Mouse (Mus musculus): ENCODE results near the gene Nwd1. TPM values are rescaled to one million over a fixed set of nuclear protein-coding genes. Genes with fewer than 3 reads are reported as not detected.

Nwd1 gene
- polyA plus RNA-seq, 1 experiment = 0.11 TPM

DNA sequence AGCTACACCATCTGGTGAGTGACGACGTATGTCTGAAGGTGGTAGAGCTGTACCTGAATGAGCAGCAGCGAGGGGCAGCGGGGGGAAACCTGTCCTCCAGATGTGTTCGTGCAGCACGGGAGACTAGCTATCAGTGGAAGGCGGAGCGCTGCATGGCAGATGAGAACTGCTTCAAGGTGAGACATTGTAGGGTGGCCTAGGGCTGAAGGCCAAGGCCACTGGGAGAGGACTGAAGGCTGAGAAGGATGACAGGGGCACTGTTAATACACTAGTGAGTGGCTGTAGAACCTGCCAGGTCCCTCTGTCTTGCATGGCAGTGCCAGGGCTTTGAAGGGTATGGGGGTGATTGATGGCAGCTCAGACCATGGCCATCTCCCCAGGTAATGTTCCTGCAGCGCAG is 106.7 kb downstream of the Nwd1 start:
- TF ChIP-seq CTCF (IDR thresholded peaks at IDR 0.05; ENCODE audit: extremely low read depth, insufficient read depth, insufficient read length, insufficient replicate concordance) (no peak), POLR2A (IDR thresholded peaks at IDR 0.05; ENCODE audit: low read depth, low read length) (no peak)
- WGBS = 95% methylated on average over 9 of the region's 9 CpGs
- no peak for DNase-seq (ENCODE audit: low read depth in 1 of 2, low spot score in 2 of 2)
- no peaks in the 10 kb centered on the region for H3K4me1 ChIP-seq (ENCODE audit: control insufficient read depth, insufficient read depth, insufficient read length)
- no peaks in the 10 kb centered on the region for H3K27me3 ChIP-seq (ENCODE audit: control insufficient read depth, insufficient read depth, low read length)
- no peak overlapping the region for H3K4me3 ChIP-seq (ENCODE audit: extremely low read depth, insufficient read depth, insufficient read length)
- no peak overlapping the region for H3K27ac ChIP-seq (ENCODE audit: insufficient read depth, low read length)
- H3K36me3 ChIP-seq (ENCODE audit: control insufficient read depth, insufficient read depth, low read length) = peaks cover 53% of the 10 kb centered on the region

DNA sequence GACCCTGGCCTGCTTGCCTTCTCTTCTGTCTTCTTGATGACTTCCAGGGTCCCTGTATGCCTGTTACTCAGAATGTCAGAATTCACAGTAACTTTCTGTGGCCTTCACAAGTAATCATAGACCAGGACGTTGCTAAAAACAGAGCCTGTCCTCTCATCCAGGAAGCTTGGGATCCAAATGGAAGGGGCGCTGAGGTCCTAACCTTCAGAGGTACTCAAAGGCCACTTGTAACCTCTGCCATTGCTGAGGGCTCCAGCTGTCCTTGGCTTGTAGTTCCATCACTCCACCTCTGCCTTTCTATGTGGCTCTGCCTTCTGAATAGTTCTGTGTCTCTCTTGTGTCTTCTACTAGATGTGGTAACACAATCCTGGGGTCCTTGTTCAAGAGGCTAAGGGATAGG is 107.3 kb downstream of the Nwd1 start:
- Histone ChIP-seq H3K36me3 (ENCODE audit: control insufficient read depth, insufficient read depth, low read length) (peaks cover 49% of the 10 kb centered on the region), H3K27me3 (ENCODE audit: control insufficient read depth, insufficient read depth, low read length) (no peaks in the 10 kb centered on the region), H3K27ac (ENCODE audit: insufficient read depth, low read length) (no peak overlapping the region), H3K4me3 (ENCODE audit: extremely low read depth, insufficient read depth, insufficient read length) (no peak overlapping the region), H3K4me1 (ENCODE audit: control insufficient read depth, insufficient read depth, insufficient read length) (no peaks in the 10 kb centered on the region)
- no peak for TF ChIP-seq CTCF (IDR thresholded peaks at IDR 0.05; ENCODE audit: extremely low read depth, insufficient read depth, insufficient read length, insufficient replicate concordance)
- no peak for TF ChIP-seq POLR2A (IDR thresholded peaks at IDR 0.05; ENCODE audit: low read depth, low read length)
- DNase-seq (ENCODE audit: low read depth in 1 of 2, low spot score in 2 of 2) = no peak
- 92% methylated on average over 2 of the region's 2 CpGs for WGBS

DNA sequence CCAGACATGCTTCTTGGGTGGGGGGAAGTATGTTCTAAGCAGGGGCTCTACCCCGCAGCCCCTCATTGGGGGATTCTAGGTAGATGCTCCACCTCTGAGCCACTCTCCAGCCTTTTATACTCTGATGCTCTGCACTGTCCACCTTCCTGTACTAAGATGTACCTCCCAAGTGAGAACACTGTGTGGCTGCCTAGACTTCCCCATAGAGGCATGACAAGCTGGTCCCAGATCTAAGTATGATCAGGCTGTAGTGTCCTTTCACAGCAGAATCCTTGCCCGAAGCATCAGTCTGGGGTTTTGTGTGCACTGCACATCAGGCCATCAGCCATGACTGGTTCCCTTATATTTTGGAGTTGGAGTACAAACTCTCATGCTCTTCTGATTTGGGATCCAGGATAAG is 109.5 kb downstream of the Nwd1 start:
- DNase-seq (ENCODE audit: low read depth in 1 of 2, low spot score in 2 of 2) = no peak
- H3K4me1 ChIP-seq (ENCODE audit: control insufficient read depth, insufficient read depth, insufficient read length) = no peaks in the 10 kb centered on the region
- H3K27me3 ChIP-seq (ENCODE audit: control insufficient read depth, insufficient read depth, low read length) = no peaks in the 10 kb centered on the region
- no peak for TF ChIP-seq POLR2A (IDR thresholded peaks at IDR 0.05; ENCODE audit: low read depth, low read length)
- TF ChIP-seq CTCF (IDR thresholded peaks at IDR 0.05; ENCODE audit: extremely low read depth, insufficient read depth, insufficient read length, insufficient replicate concordance) = no peak
- H3K27ac ChIP-seq (ENCODE audit: insufficient read depth, low read length) = no peak overlapping the region
- 97% methylated on average over 2 of the region's 2 CpGs for WGBS
- H3K36me3 ChIP-seq (ENCODE audit: control insufficient read depth, insufficient read depth, low read length) = peaks cover 28% of the 10 kb centered on the region
- no peak overlapping the region for H3K4me3 ChIP-seq (ENCODE audit: extremely low read depth, insufficient read depth, insufficient read length)

DNA sequence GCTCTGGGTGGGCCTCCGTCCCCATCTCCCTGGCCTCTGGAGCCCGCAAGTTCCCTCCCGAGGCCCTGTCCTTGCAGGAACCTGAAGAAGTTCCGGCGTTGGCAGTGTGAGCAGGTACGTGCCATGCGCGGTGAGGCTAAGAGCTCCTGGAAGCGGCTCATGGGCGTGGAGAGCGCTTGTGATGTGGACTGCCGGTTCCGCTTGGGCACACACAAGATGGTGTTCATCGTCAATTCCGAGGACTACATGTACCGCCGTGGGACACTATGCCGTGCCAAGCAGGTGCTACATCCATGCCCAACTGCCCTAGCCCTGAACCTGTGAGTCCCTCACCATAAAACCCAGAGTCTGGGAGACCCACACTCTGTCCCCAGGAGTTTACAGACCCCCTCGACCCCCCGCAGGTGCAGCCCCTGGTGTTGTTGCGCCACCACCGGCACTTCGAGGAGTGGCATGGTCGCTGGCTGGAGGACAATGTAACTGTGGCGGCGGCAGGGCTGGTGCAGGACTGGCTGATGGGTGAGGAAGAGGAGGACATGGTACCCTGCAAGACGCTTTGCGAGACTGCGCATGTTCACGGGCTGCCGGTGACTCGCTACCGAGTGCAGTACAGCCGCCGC is 110.4 kb downstream of the Nwd1 start:
- WGBS = 96% methylated on average over 35 of the region's 35 CpGs
- Histone ChIP-seq H3K4me1 (ENCODE audit: control insufficient read depth, insufficient read depth, insufficient read length) (peaks cover 4% of the 10 kb centered on the region; the same call in 1 of the 2 replicates), H3K4me3 (ENCODE audit: extremely low read depth, insufficient read depth, insufficient read length) (no peak overlapping the region), H3K27me3 (ENCODE audit: control insufficient read depth, insufficient read depth, low read length) (no peaks in the 10 kb centered on the region), H3K36me3 (ENCODE audit: control insufficient read depth, insufficient read depth, low read length) (peaks cover 26% of the 10 kb centered on the region), H3K27ac (ENCODE audit: insufficient read depth, low read length) (0 out of 2 replicates have a peak overlapping the region, but pooled peaks have one; percentile 29)
- TF ChIP-seq POLR2A (IDR thresholded peaks at IDR 0.05; ENCODE audit: low read depth, low read length) (no peak), CTCF (IDR thresholded peaks at IDR 0.05; ENCODE audit: extremely low read depth, insufficient read depth, insufficient read length, insufficient replicate concordance) (no peak)
- DNase-seq (ENCODE audit: low read depth in 1 of 2, low spot score in 2 of 2) = no peak

DNA sequence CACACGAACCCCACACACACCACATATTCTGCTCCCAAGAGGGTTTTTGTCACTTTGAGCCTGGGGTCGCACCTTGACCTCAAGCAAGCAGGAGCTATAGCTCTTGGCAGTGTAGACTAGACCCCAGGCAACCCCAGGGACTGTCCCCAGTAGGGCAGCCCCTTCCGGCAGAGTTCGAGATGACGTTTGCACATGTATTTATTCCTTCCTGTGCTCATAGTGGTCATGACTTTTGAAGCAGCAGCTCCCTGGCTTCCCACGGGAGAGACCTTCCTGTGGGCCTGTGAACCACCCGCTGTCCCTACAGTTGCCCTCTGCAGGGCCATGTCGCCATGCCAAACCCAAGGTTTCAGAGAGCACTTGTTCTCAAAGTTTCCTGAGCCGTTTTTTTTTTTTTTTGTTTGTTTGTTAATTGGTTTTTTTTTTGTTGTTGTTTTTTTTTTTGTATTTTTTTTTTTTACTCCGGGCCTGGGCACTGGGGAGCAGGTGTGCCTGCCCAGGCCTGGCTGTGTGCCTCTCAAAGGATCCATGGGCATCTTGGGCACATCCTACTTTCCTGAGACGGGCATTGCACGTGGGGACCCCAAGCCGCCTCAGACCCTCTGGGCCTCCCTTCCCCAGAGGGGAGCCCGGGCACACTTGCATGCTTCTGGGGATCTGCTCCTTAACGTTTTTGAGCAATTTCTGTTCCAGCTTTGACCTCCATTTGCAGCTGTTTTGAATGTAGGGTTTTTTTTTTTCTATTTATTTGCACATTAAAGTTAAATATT is 111.1 kb downstream of the Nwd1 start:
- Histone ChIP-seq H3K4me3 (ENCODE audit: extremely low read depth, insufficient read depth, insufficient read length) (no peak overlapping the region), H3K36me3 (ENCODE audit: control insufficient read depth, insufficient read depth, low read length) (peaks cover 24% of the 10 kb centered on the region), H3K27ac (ENCODE audit: insufficient read depth, low read length) (peak overlapping the region; percentile 63; the same call in 1 of the 2 replicates), H3K4me1 (ENCODE audit: control insufficient read depth, insufficient read depth, insufficient read length) (peaks cover 7% of the 10 kb centered on the region; the same call in 1 of the 2 replicates), H3K27me3 (ENCODE audit: control insufficient read depth, insufficient read depth, low read length) (no peaks in the 10 kb centered on the region)
- no peak for TF ChIP-seq POLR2A (IDR thresholded peaks at IDR 0.05; ENCODE audit: low read depth, low read length)
- no peak for TF ChIP-seq CTCF (IDR thresholded peaks at IDR 0.05; ENCODE audit: extremely low read depth, insufficient read depth, insufficient read length, insufficient replicate concordance)
- no peak for DNase-seq (ENCODE audit: low read depth in 1 of 2, low spot score in 2 of 2)
- 83% methylated on average over 15 of the region's 15 CpGs for WGBS

DNA sequence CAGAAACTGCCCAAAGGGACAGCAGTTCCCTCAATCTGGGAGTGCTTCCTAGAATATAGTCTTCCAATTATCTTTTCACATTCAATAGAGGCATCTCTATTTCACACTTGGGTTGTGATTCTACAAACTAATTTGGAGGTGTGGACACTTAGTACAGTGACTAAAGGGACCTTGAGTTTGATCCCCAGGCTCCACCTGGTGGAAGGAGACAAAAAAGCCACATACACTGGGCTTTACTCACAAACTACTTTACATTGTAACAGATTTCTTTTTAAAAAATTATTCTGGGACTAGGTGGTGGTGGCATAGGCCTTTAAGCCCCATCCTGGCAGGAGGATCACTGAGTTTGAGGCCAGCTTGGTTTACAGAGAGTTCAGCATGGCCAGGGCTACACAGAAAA is 111.8 kb downstream of the Nwd1 start:
- DNase-seq (ENCODE audit: low read depth in 1 of 2, low spot score in 2 of 2) = no peak
- peaks cover 7% of the 10 kb centered on the region; the same call in 1 of the 2 replicates for H3K4me1 ChIP-seq (ENCODE audit: control insufficient read depth, insufficient read depth, insufficient read length)
- H3K36me3 ChIP-seq (ENCODE audit: control insufficient read depth, insufficient read depth, low read length) = peaks cover 20% of the 10 kb centered on the region
- H3K27ac ChIP-seq (ENCODE audit: insufficient read depth, low read length) = no peak overlapping the region
- no peaks in the 10 kb centered on the region for H3K27me3 ChIP-seq (ENCODE audit: control insufficient read depth, insufficient read depth, low read length)
- no peak overlapping the region for H3K4me3 ChIP-seq (ENCODE audit: extremely low read depth, insufficient read depth, insufficient read length)
- TF ChIP-seq POLR2A (IDR thresholded peaks at IDR 0.05; ENCODE audit: low read depth, low read length) (no peak), CTCF (IDR thresholded peaks at IDR 0.05; ENCODE audit: extremely low read depth, insufficient read depth, insufficient read length, insufficient replicate concordance) (no peak)

DNA sequence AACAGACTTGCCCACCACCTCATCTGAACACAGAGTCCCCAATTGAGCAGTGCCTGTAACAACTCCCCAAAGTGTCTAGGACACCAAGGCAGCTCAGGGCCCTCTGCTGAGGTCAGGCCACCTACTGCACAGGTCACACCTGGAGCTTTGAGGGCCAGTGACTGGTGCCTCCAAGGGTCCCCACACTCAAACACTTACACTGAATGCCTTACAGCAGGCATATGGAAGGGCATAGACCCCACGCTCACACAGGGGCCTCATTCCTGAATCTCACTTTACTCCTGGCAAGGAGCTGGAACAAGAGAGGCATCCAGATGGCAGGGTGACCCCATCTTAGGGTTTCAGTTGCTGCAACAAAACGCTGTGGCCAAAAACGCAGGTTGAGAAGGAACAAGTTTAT is 113.7 kb downstream of the Nwd1 start:
- TF ChIP-seq CTCF (IDR thresholded peaks at IDR 0.05; ENCODE audit: extremely low read depth, insufficient read depth, insufficient read length, insufficient replicate concordance) (no peak), POLR2A (IDR thresholded peaks at IDR 0.05; ENCODE audit: low read depth, low read length) (no peak)
- 87% methylated on average over 3 of the region's 3 CpGs for WGBS
- Histone ChIP-seq H3K27me3 (ENCODE audit: control insufficient read depth, insufficient read depth, low read length) (no peaks in the 10 kb centered on the region), H3K36me3 (ENCODE audit: control insufficient read depth, insufficient read depth, low read length) (peaks cover 13% of the 10 kb centered on the region), H3K4me1 (ENCODE audit: control insufficient read depth, insufficient read depth, insufficient read length) (peaks cover 7% of the 10 kb centered on the region; the same call in 1 of the 2 replicates), H3K4me3 (ENCODE audit: extremely low read depth, insufficient read depth, insufficient read length) (no peak overlapping the region), H3K27ac (ENCODE audit: insufficient read depth, low read length) (no peak overlapping the region)
- DNase-seq (ENCODE audit: low read depth in 1 of 2, low spot score in 2 of 2) = no peak

Measured in spleen, adult 2 months (tissue).